Mouse (Mus musculus) G1E (cell line): ENCODE measurements around the gene Sema7a.

ENCODE experiments used
- CTCF ChIP-seq: IDR thresholded peaks from 2 replicates; pipeline ENCODE4 v1.5.1; 2012; ENCODE audit warnings: low read depth, low read length, inconsistent platforms, mixed read lengths
- GATA1 ChIP-seq: IDR thresholded peaks from 2 replicates; pipeline ENCODE4 v1.6.1; 2012; ENCODE audit warnings: borderline replicate concordance, low read length, inconsistent platforms, mixed read lengths
- GATA2 ChIP-seq: IDR thresholded peaks from 2 replicates; pipeline ENCODE4 v1.6.1; 2012; ENCODE audit warnings: low read depth, low read length, inconsistent platforms, borderline replicate concordance

DNA sequence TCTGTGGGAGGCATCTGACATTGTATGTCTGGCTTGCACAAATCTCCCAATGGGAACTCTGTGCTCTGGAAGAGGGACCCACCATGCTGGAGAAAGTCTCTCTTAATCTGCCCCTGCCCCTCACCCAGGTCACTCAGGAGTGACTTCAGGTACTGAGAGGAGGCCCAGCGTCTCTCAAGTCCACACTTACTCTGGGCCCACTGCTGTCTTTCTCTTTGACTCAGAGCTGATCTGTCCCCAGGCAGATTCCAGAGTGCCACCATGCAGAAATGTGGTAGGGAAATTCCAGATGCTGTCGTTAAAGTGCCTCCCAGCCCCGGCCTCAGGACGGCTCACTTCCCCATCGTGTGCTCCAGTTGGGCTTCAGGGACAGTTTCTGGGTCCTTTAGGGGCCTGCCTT, 34.3 kb downstream of the Sema7a start:
- TF ChIP-seq CTCF: no peak
- no peak for TF ChIP-seq GATA2
- TF ChIP-seq GATA1: no peak
